Mouse (Mus musculus): ENCODE results near the gene H2-Eb2. TPM values are rescaled to one million over a fixed set of nuclear protein-coding genes. Genes with fewer than 3 reads are reported as not detected.
"Not testable (repeated sequence)": the region's sequence is repeated elsewhere in the genome, so short reads cannot be mapped to it uniquely, and the experiment has no call there.

H2-Eb2 gene
- polyA plus RNA-seq, 1 experiment from 2014 or later = not detected

GRCm38 (mm10) chr17:34308161-34308560 lies 17.3 kb upstream of the H2-Eb2 start:
- Histone ChIP-seq H3K9me3 (replicated peaks) (no peaks in the 10 kb centered on the region), H3K4me3 (no peak overlapping the region), H3K4me1 (0 out of 2 replicates have a peak, but pooled peaks cover 3% of the 10 kb centered on the region), H3K4me2 (no peak overlapping the region), H3K27ac (no peak overlapping the region), H3K36me3 (ENCODE audit: poor library complexity, severe bottlenecking) (no peaks in the 10 kb centered on the region), H3K9ac (no peak overlapping the region), H3K27me3 (peaks cover 5% of the 10 kb centered on the region)
- 83% methylated on average over 4 of the region's 4 CpGs for WGBS
- ATAC-seq = no peak

GRCm38 (mm10) chr17:34309225-34309624 lies 16.2 kb upstream of the H2-Eb2 start:
- H3K4me3 ChIP-seq = peak overlapping the region; percentile 62
- H3K27me3 ChIP-seq = peaks cover 5% of the 10 kb centered on the region
- no peaks in the 10 kb centered on the region for H3K36me3 ChIP-seq (ENCODE audit: poor library complexity, severe bottlenecking)
- ATAC-seq = no peak
- H3K27ac ChIP-seq = no peak overlapping the region
- H3K9me3 ChIP-seq (replicated peaks) = no peaks in the 10 kb centered on the region
- peak overlapping the region; percentile 63 for H3K4me2 ChIP-seq
- 0 out of 2 replicates have a peak, but pooled peaks cover 3% of the 10 kb centered on the region for H3K4me1 ChIP-seq
- H3K9ac ChIP-seq = peak overlapping the region; percentile 73
- WGBS = 36% methylated on average over 10 of the region's 10 CpGs

- H3K27me3 ChIP-seq = peaks cover 5% of the 10 kb centered on the region
- WGBS = 27% methylated on average over 38 of the region's 38 CpGs
- H3K27ac ChIP-seq = no peak overlapping the region
- no peaks in the 10 kb centered on the region for H3K9me3 ChIP-seq (replicated peaks)
- H3K4me2 ChIP-seq = peak overlapping the region; percentile 63
- H3K36me3 ChIP-seq (ENCODE audit: poor library complexity, severe bottlenecking) = no peaks in the 10 kb centered on the region
- peak; percentile 91 for ATAC-seq
- H3K4me3 ChIP-seq = peak overlapping the region; percentile 62
- H3K4me1 ChIP-seq = 0 out of 2 replicates have a peak, but pooled peaks cover 3% of the 10 kb centered on the region
- peak overlapping the region; percentile 73 for H3K9ac ChIP-seq
Observed at GRCm38 (mm10) chr17:34309683-34310385, 15.6 kb upstream of the H2-Eb2 start.

- H3K4me2 ChIP-seq; H3K9ac ChIP-seq; H3K4me3 ChIP-seq; H3K27ac ChIP-seq; H3K4me1 ChIP-seq; H3K36me3 ChIP-seq (ENCODE audit: poor library complexity, severe bottlenecking); H3K27me3 ChIP-seq; ATAC-seq; H3K9me3 ChIP-seq (replicated peaks): not testable (repeated sequence)
- WGBS = 91% methylated on average over 3 of the region's 3 CpGs
Observed at GRCm38 (mm10) chr17:34310526-34310925, 14.9 kb upstream of the H2-Eb2 start.

- Histone ChIP-seq H3K4me3 (no peak overlapping the region), H3K36me3 (ENCODE audit: poor library complexity, severe bottlenecking) (no peaks in the 10 kb centered on the region), H3K9me3 (replicated peaks) (no peaks in the 10 kb centered on the region), H3K4me1 (0 out of 2 replicates have a peak, but pooled peaks cover 3% of the 10 kb centered on the region), H3K4me2 (no peak overlapping the region), H3K27me3 (peaks cover 5% of the 10 kb centered on the region), H3K27ac (no peak overlapping the region), H3K9ac (no peak overlapping the region)
- ATAC-seq = no peak
- WGBS = 87% methylated on average over 1 of the region's 1 CpGs
Observed at GRCm38 (mm10) chr17:34312185-34312584, 13.3 kb upstream of the H2-Eb2 start.

GRCm38 (mm10) chr17:34313393-34313792 lies 12.1 kb upstream of the H2-Eb2 start:
- no peak overlapping the region for H3K27ac ChIP-seq
- H3K4me1 ChIP-seq = 0 out of 2 replicates have a peak, but pooled peaks cover 3% of the 10 kb centered on the region
- H3K4me3 ChIP-seq = no peak overlapping the region
- H3K4me2 ChIP-seq = no peak overlapping the region
- no peaks in the 10 kb centered on the region for H3K9me3 ChIP-seq (replicated peaks)
- H3K27me3 ChIP-seq = no peaks in the 10 kb centered on the region; the same call in 1 of the 2 replicates
- no peak for ATAC-seq
- no peak overlapping the region for H3K9ac ChIP-seq
- no peaks in the 10 kb centered on the region for H3K36me3 ChIP-seq (ENCODE audit: poor library complexity, severe bottlenecking)
- 42% methylated on average over 3 of the region's 3 CpGs for WGBS

- H3K27ac ChIP-seq = no peak overlapping the region
- no peak for ATAC-seq
- no peak overlapping the region for H3K4me3 ChIP-seq
- no peak overlapping the region for H3K4me2 ChIP-seq
- H3K4me1 ChIP-seq = 0 out of 2 replicates have a peak, but pooled peaks cover under 1% of the 10 kb centered on the region
- H3K9ac ChIP-seq = no peak overlapping the region
- H3K9me3 ChIP-seq (replicated peaks) = no peaks in the 10 kb centered on the region
- no peaks in the 10 kb centered on the region for H3K36me3 ChIP-seq (ENCODE audit: poor library complexity, severe bottlenecking)
- no peaks in the 10 kb centered on the region for H3K27me3 ChIP-seq
- 72% methylated on average over 9 of the region's 9 CpGs for whole genome bisulfite sequencing
Observed at GRCm38 (mm10) chr17:34314286-34314685, 11.2 kb upstream of the H2-Eb2 start.

GRCm38 (mm10) chr17:34315512-34315911 lies 10.0 kb upstream of the H2-Eb2 start:
- no peaks in the 10 kb centered on the region for H3K4me1 ChIP-seq
- H3K27me3 ChIP-seq = no peaks in the 10 kb centered on the region
- H3K4me2 ChIP-seq = no peak overlapping the region
- no peak overlapping the region for H3K27ac ChIP-seq
- H3K36me3 ChIP-seq (ENCODE audit: poor library complexity, severe bottlenecking) = no peaks in the 10 kb centered on the region
- 85% methylated on average over 1 of the region's 1 CpGs for whole genome bisulfite sequencing
- no peak overlapping the region for H3K4me3 ChIP-seq
- H3K9ac ChIP-seq = no peak overlapping the region
- ATAC-seq = no peak
- no peaks in the 10 kb centered on the region for H3K9me3 ChIP-seq (replicated peaks)

- Histone ChIP-seq H3K36me3 (ENCODE audit: poor library complexity, severe bottlenecking) (no peaks in the 10 kb centered on the region), H3K4me2 (no peak overlapping the region), H3K9ac (no peak overlapping the region), H3K4me1 (no peaks in the 10 kb centered on the region), H3K27ac (no peak overlapping the region), H3K27me3 (no peaks in the 10 kb centered on the region), H3K9me3 (replicated peaks) (no peaks in the 10 kb centered on the region), H3K4me3 (no peak overlapping the region)
- 86% methylated on average over 2 of the region's 2 CpGs for WGBS
- no peak for ATAC-seq
Observed at GRCm38 (mm10) chr17:34316697-34317096, 8.8 kb upstream of the H2-Eb2 start.

- ATAC-seq = no peak
- 43% methylated on average over 2 of the region's 2 CpGs for WGBS
- Histone ChIP-seq H3K4me2 (no peak overlapping the region), H3K36me3 (ENCODE audit: poor library complexity, severe bottlenecking) (no peaks in the 10 kb centered on the region), H3K9ac (no peak overlapping the region), H3K27ac (no peak overlapping the region), H3K27me3 (no peaks in the 10 kb centered on the region), H3K4me1 (no peaks in the 10 kb centered on the region), H3K9me3 (replicated peaks) (no peaks in the 10 kb centered on the region), H3K4me3 (no peak overlapping the region)
Observed at GRCm38 (mm10) chr17:34317275-34317674, 8.2 kb upstream of the H2-Eb2 start.

GRCm38 (mm10) chr17:34326373-34326772 lies 908 bp downstream of the H2-Eb2 start:
- Histone ChIP-seq H3K4me2 (no peak overlapping the region), H3K9ac (no peak overlapping the region)
- no peak for ATAC-seq

GRCm38 (mm10) chr17:34329807-34330206 lies 4.3 kb downstream of the H2-Eb2 start:
- H3K27me3 ChIP-seq = no peaks in the 10 kb centered on the region; the same call in 1 of the 2 replicates
- no peaks in the 10 kb centered on the region for H3K36me3 ChIP-seq (ENCODE audit: poor library complexity, severe bottlenecking)
- no peak overlapping the region for H3K9ac ChIP-seq
- no peaks in the 10 kb centered on the region for H3K9me3 ChIP-seq (replicated peaks)
- no peaks in the 10 kb centered on the region for H3K4me1 ChIP-seq
- no peak for ATAC-seq
- H3K4me2 ChIP-seq = no peak overlapping the region
- H3K27ac ChIP-seq = no peak overlapping the region
- WGBS = 75% methylated on average over 2 of the region's 2 CpGs
- no peak overlapping the region for H3K4me3 ChIP-seq

More at GRCm38 (mm10) chr17:34326373-34326772, 908 bp downstream of the H2-Eb2 start:
- WGBS = 77% methylated on average over 3 of the region's 3 CpGs
- no peaks in the 10 kb centered on the region for H3K9me3 ChIP-seq (replicated peaks)
- H3K27me3 ChIP-seq = no peaks in the 10 kb centered on the region; the same call in 1 of the 2 replicates
- H3K27ac ChIP-seq = no peak overlapping the region
- H3K4me3 ChIP-seq = no peak overlapping the region
- H3K4me1 ChIP-seq = no peaks in the 10 kb centered on the region
- H3K36me3 ChIP-seq (ENCODE audit: poor library complexity, severe bottlenecking) = no peaks in the 10 kb centered on the region

Measured in forebrain, embryonic 13.5 days (tissue).